Mouse (Mus musculus) heart, postnatal 0 days (tissue): ENCODE data around the gene Enox1. TPM values are rescaled to one million over a fixed set of nuclear protein-coding genes. Genes with fewer than 3 reads are reported as not detected.

Source experiments
- ATAC-seq: fragments of 200-750 bp; cut with Nextera tagmentation; 2 replicates; pipeline ENCODE4 v1.8.0; 2017; ENCODE audit warnings: low read depth, moderate number of reproducible peaks, moderate library complexity; ENCODE audit not compliant: insufficient read depth
- DNase-seq: peaks from one replicate; pipeline ENCODE4 v3.0.0-alpha.2; 2016; ENCODE audit warnings: low spot score
- H3K27ac ChIP-seq: fragments of 300-500 bp; sonication (generic); 2 replicates; pipeline ENCODE4 v1.5.1; 2014; ENCODE audit warnings: low read depth, mild to moderate bottlenecking
- H3K27me3 ChIP-seq: fragments of 300-500 bp; sonication (generic); 2 replicates; pipeline ENCODE4 v1.6.1; 2014; ENCODE audit warnings: low read length, mixed read lengths; ENCODE audit not compliant: control insufficient read depth, insufficient read depth
- H3K36me3 ChIP-seq: fragments of 300-500 bp; sonication (generic); replicated peaks from 2 replicates; pipeline ENCODE4 v1.6.1; 2014; ENCODE audit warnings: low read length, mixed read lengths; ENCODE audit not compliant: control insufficient read depth, insufficient read depth
- H3K4me1 ChIP-seq: fragments of 300-500 bp; sonication (generic); 2 replicates; pipeline ENCODE4 v1.6.1; 2014; ENCODE audit warnings: antibody characterized with exemption; ENCODE audit not compliant: control insufficient read depth, insufficient read depth
- H3K4me2 ChIP-seq: fragments of 300-500 bp; sonication (generic); 2 replicates; pipeline ENCODE4 v1.6.1; 2014; ENCODE audit warnings: low read depth, mild to moderate bottlenecking, low read length, moderate library complexity
- H3K4me3 ChIP-seq: fragments of 300-500 bp; sonication (generic); 2 replicates; pipeline ENCODE4 v1.5.1; 2014; ENCODE audit warnings: low read depth, low read length
- H3K9ac ChIP-seq: fragments of 300-500 bp; sonication (generic); replicated peaks from 2 replicates; pipeline ENCODE4 v1.6.1; 2014; ENCODE audit warnings: low read depth, low read length, mixed read lengths
- H3K9me3 ChIP-seq: fragments of 300-500 bp; sonication (generic); replicated peaks from 2 replicates; pipeline ENCODE4 v1.6.1; 2016; ENCODE audit warnings: low read length; ENCODE audit not compliant: control insufficient read depth
- CTCF ChIP-seq: IDR thresholded peaks from 2 replicates; pipeline ENCODE4 v1.5.1; 2016; ENCODE audit warnings: antibody characterized with exemption, control low read depth, low read depth
- EP300 ChIP-seq: IDR thresholded peaks from 2 replicates; pipeline ENCODE4 v1.6.1; 2016; ENCODE audit warnings: antibody characterized with exemption, low read depth
- WGBS: fragments of 180-500 bp; shearing (Covaris S2); extraction: QIAGEN DNeasy Blood & Tissue Kit; methylation state at CpG from one replicate; pipeline ENCODE4 v1.1.7; 2014; 5-methylcytosine and 5-hydroxymethylcytosine counted together
- polyA plus RNA-seq: library from polyadenylated mRNA; unstranded; fragments of >200 nt; fragmentation: Nextera tagmentation; extraction: Ambion mirVana; gene quantifications from 2 replicates; pipeline ENCODE4 v1.2.1, GENCODE M21; 2015
- total RNA-seq: library from RNA; depleted of rRNA; stranded (reverse); fragments of >200 nt; gene quantifications from 2 replicates; pipeline ENCODE4 v1.2.3, GENCODE M21; 2014; ENCODE audit warnings: low replicate concordance

Gene Enox1
- total and polyA plus RNA-seq, 2 experiments from 2014 or later: 0.83 to 2.6 TPM

- TF ChIP-seq CTCF (no peak), EP300 (no peak)
- Histone ChIP-seq H3K9me3 (no peaks in the 10 kb centered on the region), H3K4me1 (no peaks in the 10 kb centered on the region), H3K4me3 (no peak overlapping the region), H3K27me3 (no peaks in the 10 kb centered on the region), H3K9ac (no peak overlapping the region), H3K27ac (no peak overlapping the region), H3K36me3 (no peaks in the 10 kb centered on the region), H3K4me2 (no peak overlapping the region)
- ATAC-seq: no peak
- WGBS: 87% methylated on average over 5 of the region's 5 CpGs
- no peak for DNase-seq
Measured at GRCm38 (mm10) chr14:77291756-77292155, 135.2 kb downstream of the Enox1 start.

DNA sequence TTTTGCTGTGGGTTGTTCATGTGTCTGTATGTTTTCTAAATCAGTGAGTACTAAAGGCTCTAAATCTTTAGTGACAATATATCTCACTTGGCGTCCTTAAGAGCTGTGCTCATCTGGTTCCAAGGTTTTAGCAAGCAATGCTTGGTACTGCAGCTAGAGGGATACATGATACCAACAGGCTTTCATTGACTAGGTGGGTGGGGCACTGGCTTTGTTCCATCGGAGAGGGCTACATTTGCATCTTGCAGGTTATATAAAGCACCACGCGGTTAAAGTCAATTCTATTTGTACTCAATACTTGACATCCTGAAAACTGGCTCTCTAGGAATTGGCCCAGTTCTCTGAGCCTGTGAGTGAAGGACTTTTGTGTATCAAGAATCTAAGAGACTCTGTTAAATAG is 140.5 kb downstream of the Enox1 start:
- Histone ChIP-seq H3K9me3 (no peaks in the 10 kb centered on the region), H3K4me1 (no peaks in the 10 kb centered on the region), H3K36me3 (no peaks in the 10 kb centered on the region), H3K4me3 (no peak overlapping the region), H3K27me3 (no peaks in the 10 kb centered on the region), H3K27ac (no peak overlapping the region), H3K4me2 (no peak overlapping the region), H3K9ac (no peak overlapping the region)
- 54% methylated on average over 4 of the region's 4 CpGs for WGBS
- DNase-seq: no peak
- TF ChIP-seq EP300 (no peak), CTCF (peak; percentile 52)
- ATAC-seq: no peak

GRCm38 (mm10) chr14:77298327-77298726 is 141.8 kb downstream of the Enox1 start:
- Histone ChIP-seq H3K4me3 (no peak overlapping the region), H3K9ac (no peak overlapping the region), H3K4me1 (no peaks in the 10 kb centered on the region), H3K27ac (no peak overlapping the region), H3K36me3 (no peaks in the 10 kb centered on the region), H3K4me2 (no peak overlapping the region), H3K9me3 (no peaks in the 10 kb centered on the region), H3K27me3 (no peaks in the 10 kb centered on the region)
- DNase-seq (peak; percentile 11), ATAC-seq (no peak)
- WGBS: 86% methylated on average over 3 of the region's 3 CpGs
- TF ChIP-seq CTCF (no peak), EP300 (no peak)

GRCm38 (mm10) chr14:77309571-77309970 is 153.0 kb downstream of the Enox1 start:
- TF ChIP-seq CTCF (no peak), EP300 (no peak)
- Histone ChIP-seq H3K9me3 (no peaks in the 10 kb centered on the region), H3K27ac (no peak overlapping the region), H3K4me1 (no peaks in the 10 kb centered on the region), H3K27me3 (no peaks in the 10 kb centered on the region), H3K4me2 (no peak overlapping the region), H3K9ac (no peak overlapping the region), H3K4me3 (no peak overlapping the region), H3K36me3 (no peaks in the 10 kb centered on the region)
- 60% methylated on average over 3 of the region's 3 CpGs for WGBS
- DNase-seq (no peak), ATAC-seq (no peak)

GRCm38 (mm10) chr14:77311456-77311855 is 154.9 kb downstream of the Enox1 start:
- DNase-seq: no peak
- no peak overlapping the region for H3K4me3 ChIP-seq
- no peak overlapping the region for H3K4me2 ChIP-seq
- H3K9ac ChIP-seq: no peak overlapping the region
- WGBS: 67% methylated on average over 6 of the region's 6 CpGs
- no peaks in the 10 kb centered on the region for H3K27me3 ChIP-seq
- no peaks in the 10 kb centered on the region for H3K36me3 ChIP-seq
- ATAC-seq: no peak
- H3K27ac ChIP-seq: no peak overlapping the region
- no peaks in the 10 kb centered on the region for H3K9me3 ChIP-seq
- H3K4me1 ChIP-seq: no peaks in the 10 kb centered on the region
- TF ChIP-seq EP300 (no peak), CTCF (no peak)

DNA sequence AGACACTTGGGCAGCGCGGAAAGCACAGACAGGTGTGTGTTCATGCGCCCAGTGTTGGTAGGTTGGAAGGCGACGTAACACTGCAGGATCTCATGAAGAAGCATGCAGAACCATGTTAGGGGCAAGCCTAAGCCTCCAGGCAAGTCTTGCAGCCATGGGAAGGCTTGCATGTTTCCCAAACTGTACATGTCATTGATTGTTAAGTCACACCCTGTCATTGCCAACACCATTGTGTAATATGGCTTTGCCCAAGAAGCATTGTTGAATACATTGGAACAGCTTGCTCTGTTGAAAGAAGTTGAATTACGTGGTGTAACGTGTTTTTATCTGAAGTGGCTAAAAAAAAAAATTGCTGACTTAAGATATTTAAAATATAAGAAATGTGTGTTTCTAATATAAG is 162.8 kb downstream of the Enox1 start:
- ATAC-seq: no peak
- Histone ChIP-seq H3K4me2 (no peak overlapping the region), H3K27me3 (no peaks in the 10 kb centered on the region), H3K9ac (no peak overlapping the region), H3K36me3 (no peaks in the 10 kb centered on the region), H3K27ac (no peak overlapping the region), H3K4me1 (no peaks in the 10 kb centered on the region), H3K9me3 (no peaks in the 10 kb centered on the region), H3K4me3 (no peak overlapping the region)
- no peak for TF ChIP-seq EP300
- no peak for DNase-seq
- 85% methylated on average over 7 of the region's 7 CpGs for WGBS
